Mouse (Mus musculus) forebrain, embryonic 10.5 days (tissue): ENCODE results near the gene Tnfrsf14. TPM values are rescaled to one million over a fixed set of nuclear protein-coding genes. Genes with fewer than 3 reads are reported as not detected.

ENCODE experiments used
- DNase-seq: peaks from one replicate; pipeline ENCODE4 v3.0.0-alpha.2; 2017; ENCODE audit warnings: low spot score; ENCODE audit errors: extremely low spot score
- H3K27ac ChIP-seq: fragments of 300-500 bp; sonication (generic); 2 replicates; pipeline ENCODE4 v1.5.1; 2016; ENCODE audit warnings: mild to moderate bottlenecking
- H3K27me3 ChIP-seq: fragments of 300-500 bp; sonication (generic); 2 replicates; pipeline ENCODE4 v1.6.1; 2016; ENCODE audit warnings: mild to moderate bottlenecking; ENCODE audit not compliant: poor library complexity, severe bottlenecking
- H3K36me3 ChIP-seq: fragments of 300-500 bp; sonication (generic); replicated peaks from 2 replicates; pipeline ENCODE4 v1.6.1; 2016; ENCODE audit warnings: mild to moderate bottlenecking, moderate library complexity
- H3K4me1 ChIP-seq: fragments of 300-500 bp; sonication (generic); 2 replicates; pipeline ENCODE4 v1.6.1; 2016
- H3K4me3 ChIP-seq: fragments of 300-500 bp; sonication (generic); 2 replicates; pipeline ENCODE4 v1.5.1; 2016; ENCODE audit warnings: mild to moderate bottlenecking, moderate library complexity
- H3K9me3 ChIP-seq: fragments of 300-500 bp; sonication (generic); 2 replicates; pipeline ENCODE4 v1.6.1; 2016; ENCODE audit warnings: mild to moderate bottlenecking, moderate library complexity
- WGBS: fragments of 180-500 bp; shearing (Covaris S2); methylation state at CpG from one replicate; pipeline ENCODE4 v1.1.7; 2016; 5-methylcytosine and 5-hydroxymethylcytosine counted together
- polyA plus RNA-seq: library from polyadenylated mRNA; unstranded; fragments of >200 nt; fragmentation: Nextera tagmentation; extraction: Ambion mirVana; gene quantifications from 2 replicates; pipeline ENCODE4 v1.2.1, GENCODE M21; 2016

The Tnfrsf14 gene
- polyA plus RNA-seq, 1 experiment from 2014 or later: 0.93 TPM

GRCm38 (mm10) chr4:154926969-154927898 is 1.1 kb downstream of the Tnfrsf14 start:
- H3K4me1 ChIP-seq: peaks cover 26% of the 10 kb centered on the region
- no peaks in the 10 kb centered on the region for H3K27me3 ChIP-seq
- H3K27ac ChIP-seq: peak overlapping the region; percentile 79
- peak overlapping the region; percentile 16; the same call in 1 of the 2 replicates for H3K4me3 ChIP-seq
- WGBS: 70% methylated on average over 9 of the region's 9 CpGs
- H3K9me3 ChIP-seq: 0 out of 2 replicates have a peak, but pooled peaks cover 3% of the 10 kb centered on the region
- H3K36me3 ChIP-seq: no peaks in the 10 kb centered on the region
- DNase-seq: no peak

- Histone ChIP-seq H3K27ac (no peak overlapping the region), H3K4me3 (no peak overlapping the region), H3K9me3 (0 out of 2 replicates have a peak, but pooled peaks cover 3% of the 10 kb centered on the region), H3K36me3 (no peaks in the 10 kb centered on the region), H3K27me3 (no peaks in the 10 kb centered on the region), H3K4me1 (peaks cover 26% of the 10 kb centered on the region)
- 52% methylated on average over 4 of the region's 4 CpGs for WGBS
- no peak for DNase-seq
Measured at GRCm38 (mm10) chr4:154925413-154925812, 3.0 kb downstream of the Tnfrsf14 start.

GRCm38 (mm10) chr4:154922931-154923330 is 5.4 kb downstream of the Tnfrsf14 start:
- no peaks in the 10 kb centered on the region for H3K27me3 ChIP-seq
- H3K9me3 ChIP-seq: 0 out of 2 replicates have a peak, but pooled peaks cover 3% of the 10 kb centered on the region
- WGBS: 82% methylated on average over 5 of the region's 5 CpGs
- H3K4me1 ChIP-seq: peaks cover 15% of the 10 kb centered on the region
- H3K36me3 ChIP-seq: no peaks in the 10 kb centered on the region
- H3K27ac ChIP-seq: no peak overlapping the region
- DNase-seq: no peak
- no peak overlapping the region for H3K4me3 ChIP-seq

- H3K27me3 ChIP-seq: no peaks in the 10 kb centered on the region
- H3K9me3 ChIP-seq: 0 out of 2 replicates have a peak, but pooled peaks cover 3% of the 10 kb centered on the region
- H3K4me3 ChIP-seq: no peak overlapping the region
- no peak overlapping the region for H3K27ac ChIP-seq
- 86% methylated on average over 4 of the region's 4 CpGs for WGBS
- H3K4me1 ChIP-seq: peaks cover 8% of the 10 kb centered on the region
- H3K36me3 ChIP-seq: no peaks in the 10 kb centered on the region
- DNase-seq: no peak
Measured at GRCm38 (mm10) chr4:154922291-154922690, 6.1 kb downstream of the Tnfrsf14 start.

GRCm38 (mm10) chr4:154916662-154917061 is 11.7 kb downstream of the Tnfrsf14 start:
- Histone ChIP-seq H3K27ac (no peak overlapping the region), H3K4me1 (peaks cover under 1% of the 10 kb centered on the region), H3K9me3 (no peaks in the 10 kb centered on the region), H3K27me3 (no peaks in the 10 kb centered on the region), H3K4me3 (no peak overlapping the region), H3K36me3 (no peaks in the 10 kb centered on the region)
- DNase-seq: no peak
- 89% methylated on average over 4 of the region's 4 CpGs for WGBS

GRCm38 (mm10) chr4:154915286-154915685 is 13.1 kb downstream of the Tnfrsf14 start:
- no peak overlapping the region for H3K4me3 ChIP-seq
- DNase-seq: no peak
- H3K27me3 ChIP-seq: no peaks in the 10 kb centered on the region
- no peak overlapping the region for H3K27ac ChIP-seq
- peaks cover 15% of the 10 kb centered on the region for H3K4me1 ChIP-seq
- WGBS: 85% methylated on average over 10 of the region's 10 CpGs
- no peaks in the 10 kb centered on the region for H3K9me3 ChIP-seq
- no peaks in the 10 kb centered on the region for H3K36me3 ChIP-seq

- Histone ChIP-seq H3K9me3 (no peaks in the 10 kb centered on the region), H3K36me3 (no peaks in the 10 kb centered on the region)
Measured at GRCm38 (mm10) chr4:154914707-154915106, 13.7 kb downstream of the Tnfrsf14 start.

GRCm38 (mm10) chr4:154914252-154914651 is 14.1 kb downstream of the Tnfrsf14 start:
- Histone ChIP-seq H3K36me3 (no peaks in the 10 kb centered on the region), H3K27ac (no peak overlapping the region), H3K27me3 (no peaks in the 10 kb centered on the region), H3K9me3 (no peaks in the 10 kb centered on the region), H3K4me1 (peaks cover 18% of the 10 kb centered on the region), H3K4me3 (no peak overlapping the region)
- no peak for DNase-seq
- WGBS: 92% methylated on average over 4 of the region's 4 CpGs

More at GRCm38 (mm10) chr4:154914707-154915106, 13.7 kb downstream of the Tnfrsf14 start:
- H3K4me3 ChIP-seq: no peak overlapping the region
- no peak for DNase-seq
- no peak overlapping the region for H3K27ac ChIP-seq
- WGBS: 82% methylated on average over 3 of the region's 3 CpGs
- H3K4me1 ChIP-seq: peaks cover 18% of the 10 kb centered on the region
- H3K27me3 ChIP-seq: no peaks in the 10 kb centered on the region

GRCm38 (mm10) chr4:154913845-154914244 is 14.5 kb downstream of the Tnfrsf14 start:
- H3K27ac ChIP-seq: 0 out of 2 replicates have a peak overlapping the region, but pooled peaks have one; percentile 8
- H3K4me3 ChIP-seq: no peak overlapping the region
- H3K27me3 ChIP-seq: no peaks in the 10 kb centered on the region
- H3K4me1 ChIP-seq: peaks cover 18% of the 10 kb centered on the region
- H3K36me3 ChIP-seq: no peaks in the 10 kb centered on the region
- no peak for DNase-seq
- H3K9me3 ChIP-seq: no peaks in the 10 kb centered on the region
- 92% methylated on average over 3 of the region's 3 CpGs for WGBS

GRCm38 (mm10) chr4:154911644-154912043 is 16.7 kb downstream of the Tnfrsf14 start:
- Histone ChIP-seq H3K27me3 (no peaks in the 10 kb centered on the region), H3K4me3 (no peak overlapping the region), H3K9me3 (no peaks in the 10 kb centered on the region), H3K4me1 (peaks cover 26% of the 10 kb centered on the region), H3K36me3 (no peaks in the 10 kb centered on the region), H3K27ac (peak overlapping the region; percentile 60; the same call in 1 of the 2 replicates)
- no peak for DNase-seq
- 78% methylated on average over 2 of the region's 2 CpGs for WGBS

- no peak for DNase-seq
- no peaks in the 10 kb centered on the region for H3K9me3 ChIP-seq
- H3K27me3 ChIP-seq: no peaks in the 10 kb centered on the region
- peak overlapping the region; percentile 26 for H3K4me3 ChIP-seq
- no peaks in the 10 kb centered on the region for H3K36me3 ChIP-seq
- H3K27ac ChIP-seq: peak overlapping the region; percentile 60
- WGBS: 14% methylated on average over 15 of the region's 15 CpGs
- peaks cover 26% of the 10 kb centered on the region for H3K4me1 ChIP-seq
Measured at GRCm38 (mm10) chr4:154910606-154911522, 17.5 kb downstream of the Tnfrsf14 start.

GRCm38 (mm10) chr4:154908490-154908889 is 19.9 kb downstream of the Tnfrsf14 start:
- Histone ChIP-seq H3K27me3 (no peaks in the 10 kb centered on the region), H3K36me3 (no peaks in the 10 kb centered on the region), H3K4me3 (no peak overlapping the region), H3K9me3 (no peaks in the 10 kb centered on the region), H3K4me1 (peaks cover 42% of the 10 kb centered on the region), H3K27ac (peak overlapping the region; percentile 78; the same call in 1 of the 2 replicates)
- no peak for DNase-seq
- 89% methylated on average over 5 of the region's 5 CpGs for WGBS
